Mouse (Mus musculus): ENCODE results near the gene Lrrc8b.

Lrrc8b gene

DNA sequence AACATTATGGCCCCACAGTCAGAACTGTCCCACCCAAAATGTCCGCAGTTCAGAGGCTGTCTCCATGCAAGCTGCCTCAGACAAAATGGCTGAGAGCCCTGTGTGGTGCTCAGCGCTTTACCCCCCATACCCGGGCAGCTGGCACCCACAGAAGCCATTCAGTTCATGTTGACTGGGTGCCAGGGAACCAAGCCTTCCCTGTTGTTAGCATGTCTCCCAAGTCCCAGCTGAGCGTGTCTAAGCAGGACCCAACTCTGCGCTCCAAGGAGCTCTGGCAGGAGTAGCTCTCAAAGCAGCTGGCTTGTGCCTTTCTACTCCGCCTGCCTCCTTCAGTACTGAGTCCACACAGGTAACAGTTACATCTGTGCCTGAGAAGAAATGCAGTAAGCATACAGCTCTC lies 68.7 kb downstream of the Lrrc8b start:
- no peak for DNase-seq (ENCODE audit: low spot score)

DNA sequence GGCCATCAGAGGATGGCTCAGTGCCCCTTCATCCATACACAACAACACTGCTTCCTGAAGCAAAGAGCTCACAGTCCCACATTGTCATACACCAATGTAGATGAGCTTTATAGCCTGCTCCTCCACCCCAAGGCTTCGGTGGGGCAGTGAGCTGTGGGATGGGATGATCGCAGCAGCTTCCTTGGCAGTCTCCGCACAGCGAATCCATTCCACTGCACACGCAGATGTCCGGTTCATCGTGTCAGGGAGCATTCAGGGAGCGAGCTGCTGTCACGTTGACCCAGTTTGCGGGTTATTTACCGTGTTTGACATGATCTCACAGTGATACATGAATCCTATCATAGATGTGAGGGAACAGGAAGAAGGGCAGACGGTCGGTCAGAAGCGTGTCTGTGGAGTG lies 69.3 kb downstream of the Lrrc8b start:
- DNase-seq (ENCODE audit: low spot score): no peak

- no peak for DNase-seq (ENCODE audit: low spot score)
Observed at GRCm38 (mm10) chr5:105490211-105490610, 74.6 kb downstream of the Lrrc8b start.

- DNase-seq (ENCODE audit: low spot score): no peak
Observed at GRCm38 (mm10) chr5:105491389-105491788, 75.8 kb downstream of the Lrrc8b start.

DNA sequence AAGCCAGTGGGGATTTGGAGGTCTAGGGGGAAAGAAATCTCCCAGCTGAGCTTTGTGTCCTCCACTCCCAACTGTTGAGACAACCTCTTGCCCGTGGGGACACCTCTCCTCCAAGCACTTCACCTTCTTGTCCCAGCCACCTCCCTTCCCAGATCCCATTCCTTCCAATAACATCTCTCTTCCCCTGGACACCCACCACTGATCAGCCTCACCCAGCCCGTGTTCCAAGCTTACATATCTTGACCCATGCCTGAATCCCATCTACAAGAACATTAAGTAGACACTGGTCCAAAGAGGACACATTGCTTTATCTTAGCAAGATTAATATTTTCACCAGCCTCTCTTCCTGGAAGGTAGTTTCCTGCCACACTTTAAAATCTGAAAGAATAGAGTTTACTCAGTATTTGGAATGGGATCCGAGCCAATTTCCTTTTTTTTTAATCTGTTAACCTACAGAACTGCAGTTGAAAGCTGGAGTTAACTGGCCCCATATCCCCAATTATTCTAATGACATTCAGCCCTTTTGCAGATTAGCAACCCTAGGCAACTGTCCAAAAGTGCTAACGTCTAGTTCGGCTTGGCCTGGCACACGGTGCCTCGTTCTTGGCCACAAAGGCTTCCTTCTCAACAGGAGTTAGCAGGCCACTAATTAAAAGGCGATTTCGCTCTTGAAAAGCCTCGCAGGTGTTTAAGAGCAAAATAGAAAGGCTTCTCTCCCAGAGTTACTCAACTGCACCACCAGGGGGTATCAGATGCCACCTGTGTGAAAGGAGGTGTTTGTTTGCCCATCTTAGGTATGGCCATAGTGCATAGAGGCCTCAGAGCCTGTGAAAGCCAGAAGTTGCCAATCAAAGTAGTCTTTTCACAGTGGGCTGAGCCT lies 77.0 kb downstream of the Lrrc8b start:
- no peak for DNase-seq (ENCODE audit: low spot score)

DNA sequence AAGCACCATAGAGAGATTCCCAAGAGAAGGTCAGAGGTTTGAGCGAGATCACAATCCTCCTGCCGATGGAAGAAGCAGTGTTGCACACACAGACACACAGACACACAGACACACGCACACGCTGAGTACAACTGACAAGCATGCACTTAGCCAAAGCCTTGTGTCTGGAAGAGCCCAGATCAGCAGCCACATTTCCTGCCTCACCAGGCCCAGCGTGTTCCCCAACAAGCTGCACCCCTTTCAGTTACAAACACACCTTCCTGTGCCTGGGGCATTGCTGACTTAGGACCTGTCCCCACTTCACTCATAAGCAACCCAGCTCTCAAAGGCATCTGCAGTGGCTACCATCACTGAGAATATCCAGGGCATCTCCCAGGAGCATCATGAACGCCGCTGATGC lies 77.8 kb downstream of the Lrrc8b start:
- no peak for DNase-seq (ENCODE audit: low spot score)

DNA sequence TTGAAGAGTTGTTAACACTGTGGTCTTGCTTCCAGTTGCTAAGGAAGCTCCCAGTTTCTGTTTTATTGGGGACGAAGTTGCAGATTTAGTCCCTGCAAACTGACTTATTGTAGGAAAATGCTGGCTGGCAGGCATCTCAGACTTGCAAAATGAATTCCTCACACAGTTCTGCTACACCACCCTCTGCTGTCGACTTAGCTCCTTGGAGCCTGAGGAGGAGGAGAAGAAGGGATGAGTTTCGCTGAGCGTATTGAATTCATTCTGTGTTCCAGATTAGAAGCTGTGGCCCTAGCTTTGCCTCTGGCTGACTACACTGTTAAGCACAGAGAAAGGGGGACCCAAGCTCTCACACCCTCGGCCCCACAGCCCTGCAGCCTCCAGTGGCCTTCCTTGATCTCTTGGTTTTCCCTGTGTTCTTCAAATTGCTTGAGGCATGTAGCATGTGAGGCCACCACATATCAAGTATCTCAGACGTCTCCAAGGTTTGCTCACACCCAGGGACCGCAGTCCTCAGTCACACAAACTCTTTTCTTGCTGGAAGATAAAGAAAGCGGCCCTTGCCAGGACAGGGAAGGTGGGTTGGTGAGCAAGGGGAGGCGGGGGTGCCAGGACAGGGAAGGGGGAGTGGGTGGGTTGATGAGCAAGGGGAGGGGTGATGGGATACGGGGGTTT lies 78.8 kb downstream of the Lrrc8b start:
- no peak for DNase-seq (ENCODE audit: low spot score)

DNA sequence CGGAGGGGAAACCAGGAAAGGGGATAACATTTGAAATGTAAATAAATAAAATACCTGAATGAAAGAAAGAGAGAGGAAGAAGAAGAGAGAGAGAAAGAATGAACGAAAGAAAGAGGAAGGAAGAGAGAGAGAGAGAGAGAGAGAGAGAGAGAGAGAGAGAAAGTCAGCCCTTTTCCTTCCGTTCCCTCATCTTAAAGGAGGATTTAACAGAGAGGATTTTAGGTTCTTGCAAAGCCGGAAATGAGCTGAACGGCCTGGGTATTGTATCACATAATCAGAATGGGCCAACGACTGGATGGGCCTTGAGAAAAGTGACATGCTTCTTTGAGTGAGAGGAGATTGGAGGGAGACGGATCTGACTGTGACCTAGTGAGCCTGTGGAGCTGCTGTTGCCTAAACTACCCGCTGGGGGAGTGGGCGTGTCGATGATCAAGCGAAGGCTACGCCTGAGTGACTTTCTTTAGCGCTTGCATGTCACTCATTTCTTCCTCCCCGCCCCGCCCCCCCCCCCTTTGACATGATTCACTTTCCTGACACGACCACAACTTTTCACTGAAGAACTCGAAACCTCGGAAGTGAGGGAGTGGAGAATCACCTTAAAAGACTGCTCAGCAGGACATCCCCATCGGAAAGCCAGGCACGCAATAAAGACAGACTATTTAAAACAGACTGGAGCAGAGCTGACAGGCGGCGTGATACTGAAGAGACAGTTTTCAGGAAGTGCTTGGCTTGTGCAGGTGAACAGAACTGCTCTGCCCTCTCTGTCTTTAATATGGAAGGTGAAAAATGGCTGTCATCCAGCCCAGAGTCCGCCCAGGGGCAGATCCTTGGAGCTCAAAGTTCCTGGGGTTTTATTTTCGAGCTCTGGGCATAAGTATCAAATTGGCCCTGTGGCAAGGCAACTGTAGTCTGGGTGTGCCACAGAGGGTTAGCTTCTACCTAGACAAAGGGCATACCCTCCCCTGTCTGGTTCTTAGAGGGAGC lies 79.6 kb downstream of the Lrrc8b start:
- DNase-seq (ENCODE audit: low spot score): peak; percentile 64

DNA sequence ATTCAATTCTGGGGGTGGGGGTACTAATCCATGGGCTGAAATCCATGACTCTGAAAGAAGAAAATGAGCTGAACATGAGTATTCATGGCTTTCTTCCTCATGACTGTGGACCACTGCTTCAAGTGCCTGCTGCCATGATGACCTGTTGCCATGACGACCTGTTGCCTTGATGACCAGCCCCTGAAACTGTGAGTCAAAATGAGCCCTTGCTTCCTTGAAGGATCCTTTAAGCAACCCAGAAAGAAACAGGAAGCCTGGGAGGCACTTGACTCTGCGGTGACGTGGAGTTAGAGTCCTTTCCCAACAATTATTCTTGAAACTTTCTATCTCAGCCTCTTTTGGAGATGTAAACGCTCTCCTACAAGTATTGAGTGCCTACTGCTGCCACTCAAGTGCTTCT lies 80.6 kb downstream of the Lrrc8b start:
- DNase-seq (ENCODE audit: low spot score): no peak

DNA sequence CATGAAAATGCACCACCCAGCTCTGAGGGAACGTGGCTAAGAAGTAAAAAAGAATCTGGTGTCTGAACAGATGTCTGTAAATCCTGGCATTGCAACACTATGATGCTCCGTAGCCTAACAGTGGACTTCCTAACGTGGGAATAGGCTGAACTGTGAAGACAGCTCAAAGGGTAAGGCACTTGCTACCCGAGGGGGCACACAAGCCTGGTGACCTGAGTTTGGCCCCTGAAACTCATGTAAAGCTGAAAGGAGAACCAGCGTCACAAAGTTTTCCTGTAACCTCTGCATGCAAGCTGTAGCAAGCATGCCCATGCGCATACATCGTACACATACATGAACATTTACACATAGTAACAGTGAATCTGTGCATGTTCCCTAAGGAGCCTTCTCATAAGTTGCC lies 81.0 kb downstream of the Lrrc8b start:
- DNase-seq (ENCODE audit: low spot score): no peak

DNA sequence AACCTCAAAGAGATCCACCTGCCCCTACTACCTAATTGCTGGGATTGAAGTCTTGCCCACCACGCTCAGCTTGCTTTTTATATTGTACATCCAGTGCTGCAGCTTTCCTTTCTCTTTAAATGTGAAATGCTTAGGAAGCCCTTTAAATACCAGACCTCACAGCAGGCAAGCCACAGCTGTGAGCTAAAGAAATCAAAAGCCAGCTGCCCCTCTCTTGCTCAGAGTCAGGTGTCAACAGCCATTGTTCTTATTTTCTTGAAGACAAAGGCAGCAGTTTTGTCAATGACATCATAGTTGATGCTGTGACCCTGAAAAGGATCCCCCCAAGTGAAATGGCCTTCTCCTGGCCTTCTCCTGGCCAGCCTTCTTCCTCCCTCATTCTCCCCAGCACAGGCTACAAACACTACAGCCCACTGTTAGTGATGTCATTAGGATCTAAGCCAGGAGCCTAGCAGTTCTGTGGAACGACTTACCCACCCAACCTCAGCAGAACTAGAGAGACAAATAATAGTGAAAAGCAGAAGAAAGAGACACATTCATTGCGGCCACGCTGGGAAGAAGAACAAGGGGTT lies 82.9 kb downstream of the Lrrc8b start:
- DNase-seq (ENCODE audit: low spot score): no peak

GRCm38 (mm10) chr5:105499396-105499795 lies 83.8 kb downstream of the Lrrc8b start:
- no peak for DNase-seq (ENCODE audit: low spot score)

GRCm38 (mm10) chr5:105500132-105501121 lies 84.9 kb downstream of the Lrrc8b start:
- DNase-seq (ENCODE audit: low spot score): no peak

- no peak for DNase-seq (ENCODE audit: low spot score)
Observed at GRCm38 (mm10) chr5:105501136-105501535, 85.6 kb downstream of the Lrrc8b start.

DNA sequence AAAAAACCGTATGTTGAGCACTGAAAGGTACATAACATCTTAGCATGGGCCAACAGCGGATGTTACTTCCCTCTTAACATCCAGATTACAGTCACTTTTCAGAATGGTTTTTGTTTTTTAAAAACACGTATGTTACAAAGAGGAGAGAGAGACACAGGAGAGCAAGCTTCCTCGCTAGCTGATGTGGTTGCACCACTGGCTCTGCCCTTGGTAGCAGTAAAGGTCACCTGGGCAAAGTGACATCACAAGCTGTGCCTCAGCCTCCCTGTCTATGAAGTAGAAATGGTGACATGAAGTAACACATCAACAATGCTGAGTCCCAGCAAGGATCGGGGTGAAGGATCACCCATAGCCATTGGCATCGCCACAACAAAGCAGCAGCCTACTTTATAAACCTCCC lies 93.2 kb downstream of the Lrrc8b start:
- no peak for DNase-seq (ENCODE audit: low spot score)

GRCm38 (mm10) chr5:105512297-105512696 lies 96.7 kb downstream of the Lrrc8b start:
- DNase-seq (ENCODE audit: low spot score): no peak

GRCm38 (mm10) chr5:105515532-105515931 lies 100.0 kb downstream of the Lrrc8b start:
- no peak for DNase-seq (ENCODE audit: low spot score)

GRCm38 (mm10) chr5:105516290-105516689 lies 100.7 kb downstream of the Lrrc8b start:
- no peak for DNase-seq (ENCODE audit: low spot score)

- no peak for DNase-seq (ENCODE audit: low spot score)
Observed at GRCm38 (mm10) chr5:105517992-105518625, 102.5 kb downstream of the Lrrc8b start.

- no peak for DNase-seq (ENCODE audit: low spot score)
Observed at GRCm38 (mm10) chr5:105518626-105519095, 103.1 kb downstream of the Lrrc8b start.

All from urinary bladder, postnatal 25 days (tissue).